Mouse (Mus musculus) erythroblast, embryonic 14.5 days (primary cell): ENCODE data around the gene Olfr850. TPM values are rescaled to one million over a fixed set of nuclear protein-coding genes. Genes with fewer than 3 reads are reported as not detected.

ENCODE experiments used
- H3K27me3 ChIP-seq: 2 replicates; pipeline ENCODE4 v1.6.1; 2012; ENCODE audit warnings: inconsistent platforms; ENCODE audit not compliant: control insufficient read depth
- H3K36me3 ChIP-seq: 2 replicates; pipeline ENCODE4 v1.6.1; 2012; ENCODE audit warnings: mild to moderate bottlenecking, inconsistent platforms; ENCODE audit not compliant: control insufficient read depth
- H3K4me1 ChIP-seq: 2 replicates; pipeline ENCODE4 v1.6.1; 2012; ENCODE audit warnings: inconsistent platforms; ENCODE audit not compliant: control insufficient read depth
- H3K4me3 ChIP-seq: replicated peaks from 2 replicates; pipeline ENCODE3; 2012; ENCODE audit warnings: moderate library complexity, mild to moderate bottlenecking, inconsistent platforms
- H3K9me3 ChIP-seq: 2 replicates; pipeline ENCODE4 v1.6.1; 2012; ENCODE audit warnings: low read length, inconsistent platforms, mixed read lengths; ENCODE audit not compliant: control insufficient read depth
- GATA1 ChIP-seq: IDR thresholded peaks from 2 replicates; pipeline ENCODE4 v1.6.1; 2012; ENCODE audit warnings: low read length, inconsistent platforms, mixed read lengths
- TAL1 ChIP-seq: IDR thresholded peaks from 3 replicates; pipeline ENCODE4 v1.6.1; 2012; ENCODE audit warnings: low read length, inconsistent platforms, mixed read lengths
- polyA plus RNA-seq: library from polyadenylated mRNA; stranded (reverse); fragments of >175 nt; gene quantifications from 2 replicates; pipeline ENCODE4 v1.2.3, GENCODE M21; 2012

Gene Olfr850
- polyA plus RNA-seq = not detected in 2 replicates

- Histone ChIP-seq H3K27me3 (no peaks in the 10 kb centered on the region), H3K4me3 (no peak within 1 kb of the TSS)
- TF ChIP-seq TAL1 (no peak), GATA1 (no peak)
These were observed at the start of gene Olfr850 for GRCm38 (mm10) chr9:19478148-19478547. Olfr850 (minus strand) TSS chr9:19478248.

GRCm38 (mm10) chr9:19492995-19493394 is 14.9 kb upstream of the Olfr850 start, which contains the start of gene Olfr851:
Olfr851 (plus strand) TSS chr9:19493295.
- Histone ChIP-seq H3K36me3 (no peaks in the 10 kb centered on the region), H3K9me3 (0 out of 2 replicates have a peak, but pooled peaks cover 2% of the 10 kb centered on the region), H3K27me3 (no peaks in the 10 kb centered on the region), H3K4me3 (no peak within 1 kb of the TSS), H3K4me1 (no peaks in the 10 kb centered on the region)
- TF ChIP-seq TAL1 = no peak
- no peak for TF ChIP-seq GATA1

More at GRCm38 (mm10) chr9:19478148-19478547, at the start of gene Olfr850:
- Histone ChIP-seq H3K9me3 (no peaks in the 10 kb centered on the region), H3K4me1 (no peaks in the 10 kb centered on the region), H3K36me3 (no peaks in the 10 kb centered on the region)

- H3K4me1 ChIP-seq = no peaks in the 10 kb centered on the region
- H3K36me3 ChIP-seq = no peaks in the 10 kb centered on the region
- no peak within 1 kb of the TSS for H3K4me3 ChIP-seq
- no peaks in the 10 kb centered on the region for H3K27me3 ChIP-seq
- TF ChIP-seq TAL1 = no peak
- TF ChIP-seq GATA1 = no peak
- peaks cover 8% of the 10 kb centered on the region for H3K9me3 ChIP-seq
These were observed 38.1 kb downstream of the Olfr850 start, which contains the start of gene Olfr849 for GRCm38 (mm10) chr9:19439966-19440365. Olfr849 (plus strand) TSS chr9:19440266.

Other genes with a start within 250 kb of the Olfr850 start
- gene Olfr843, start 226.3 kb downstream of the Olfr850 start, polyA plus RNA-seq = not detected in 2 replicates
- gene Olfr844, start 161.9 kb downstream of the Olfr850 start, polyA plus RNA-seq = not detected in 2 replicates
- gene Olfr845, start 141.8 kb downstream of the Olfr850 start, polyA plus RNA-seq = not detected in 2 replicates
- not detected in 2 replicates for gene Olfr846, start 114.2 kb downstream of the Olfr850 start, polyA plus RNA-seq
- gene Olfr847, start 99.6 kb downstream of the Olfr850 start, polyA plus RNA-seq = not detected in 2 replicates
- not detected in 2 replicates for gene Olfr849, start 38.0 kb downstream of the Olfr850 start, polyA plus RNA-seq
- not detected in 2 replicates for gene Olfr851, start 15.0 kb upstream of the Olfr850 start, polyA plus RNA-seq
- gene Olfr853, start 62.8 kb upstream of the Olfr850 start, polyA plus RNA-seq = not detected in 2 replicates
- not detected in 2 replicates for gene Olfr854, start 89.1 kb upstream of the Olfr850 start, polyA plus RNA-seq
- not detected in 2 replicates for gene Olfr855, start 104.4 kb upstream of the Olfr850 start, polyA plus RNA-seq
- gene Zfp317, start 143.9 kb upstream of the Olfr850 start, polyA plus RNA-seq = 0.02 TPM in 1 of 2 replicates, not detected in the other
- gene Olfr857, start 231.2 kb upstream of the Olfr850 start, polyA plus RNA-seq = not detected in 2 replicates